Mouse (Mus musculus): ENCODE results near the gene Klhl7. TPM values are rescaled to one million over a fixed set of nuclear protein-coding genes. Genes with fewer than 3 reads are reported as not detected.
A peak's percentile ranks its signal among the peaks of the same experiment; 100 is the strongest.

Gene Klhl7
- total and polyA plus RNA-seq, 3 experiments = 1.9 to 29.9 (median 27.5) TPM

DNA sequence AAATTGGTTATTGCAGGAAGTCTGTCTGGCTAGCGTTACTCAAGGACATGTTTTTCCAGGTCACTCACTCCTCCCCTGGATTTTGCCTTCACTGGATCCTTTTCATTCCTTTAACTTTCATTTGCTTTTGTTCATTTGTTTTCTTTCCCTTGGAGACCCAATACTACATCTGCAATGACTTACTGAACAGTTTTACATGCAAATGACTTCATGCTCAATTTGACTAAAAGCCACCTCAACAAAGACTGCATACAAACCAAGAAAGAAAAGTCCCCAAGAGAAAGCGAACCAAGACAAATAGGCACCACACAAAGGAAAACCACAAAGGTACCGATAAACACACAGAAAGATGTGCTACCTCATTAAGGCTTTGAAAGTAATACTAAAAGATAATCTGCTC, 13.5 kb upstream of the Klhl7 start:
- no peak for ATAC-seq (ENCODE audit: extremely low read depth, insufficient number of reproducible peaks, low FRiP score, poor library complexity, severe bottlenecking)
- DNase-seq (ENCODE audit: low spot score) = no peak
- H3K36me3 ChIP-seq (replicated peaks) = no peaks in the 10 kb centered on the region
- H3K27me3 ChIP-seq (ENCODE audit: insufficient read depth, low read length) = peaks cover 7% of the 10 kb centered on the region
- no peaks in the 10 kb centered on the region for H3K4me1 ChIP-seq (ENCODE audit: insufficient read depth, low read depth, low read length)
- TF ChIP-seq CTCF (IDR thresholded peaks at IDR 0.05; ENCODE audit: low read depth, low read length) (no peak), POLR2AphosphoS5 (IDR thresholded peaks at IDR 0.05; ENCODE audit: insufficient replicate concordance, low read depth, low read length) (no peak), GATA2 (IDR thresholded peaks at IDR 0.05; ENCODE audit: borderline replicate concordance, low read depth, low read length) (no peak), GATA1 (IDR thresholded peaks at IDR 0.05; ENCODE audit: borderline replicate concordance, low read length) (no peak), TAL1 (conservative IDR thresholded peaks at IDR 0.05; ENCODE audit: low read depth, low read length) (no peak)
- H3K4me3 ChIP-seq (ENCODE audit: low read depth, low read length) = no peak overlapping the region
- no peaks in the 10 kb centered on the region for H3K9me3 ChIP-seq (replicated peaks)

DNA sequence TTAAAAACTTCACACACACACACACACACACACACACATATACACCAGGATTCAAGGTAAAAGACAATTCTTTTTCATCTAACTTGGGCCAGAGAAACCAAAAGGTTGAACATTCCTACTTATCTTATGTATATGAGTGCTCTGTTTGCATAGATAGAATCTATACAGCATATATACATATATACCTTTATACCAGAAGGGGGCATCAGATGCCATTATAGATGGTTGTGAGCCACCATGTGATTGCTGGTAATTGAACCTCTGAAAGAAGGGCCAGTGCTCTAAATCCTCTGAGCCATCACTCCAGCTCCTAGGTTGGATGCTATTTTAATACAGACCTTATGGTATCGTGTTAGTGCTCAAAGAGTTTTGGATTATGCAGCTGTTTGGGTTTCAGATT, 12.0 kb upstream of the Klhl7 start:
- DNase-seq (ENCODE audit: low spot score) (no peak), ATAC-seq (ENCODE audit: extremely low read depth, insufficient number of reproducible peaks, low FRiP score, poor library complexity, severe bottlenecking) (no peak)
- Histone ChIP-seq H3K4me3 (ENCODE audit: low read depth, low read length) (no peak overlapping the region), H3K36me3 (replicated peaks) (no peaks in the 10 kb centered on the region), H3K4me1 (ENCODE audit: insufficient read depth, low read depth, low read length) (no peaks in the 10 kb centered on the region), H3K9me3 (replicated peaks) (no peaks in the 10 kb centered on the region), H3K27me3 (ENCODE audit: insufficient read depth, low read length) (peaks cover 10% of the 10 kb centered on the region)
- TF ChIP-seq GATA2 (IDR thresholded peaks at IDR 0.05; ENCODE audit: borderline replicate concordance, low read depth, low read length) (no peak), GATA1 (IDR thresholded peaks at IDR 0.05; ENCODE audit: borderline replicate concordance, low read length) (no peak), TAL1 (conservative IDR thresholded peaks at IDR 0.05; ENCODE audit: low read depth, low read length) (no peak), CTCF (IDR thresholded peaks at IDR 0.05; ENCODE audit: low read depth, low read length) (no peak), POLR2AphosphoS5 (IDR thresholded peaks at IDR 0.05; ENCODE audit: insufficient replicate concordance, low read depth, low read length) (no peak)

DNA sequence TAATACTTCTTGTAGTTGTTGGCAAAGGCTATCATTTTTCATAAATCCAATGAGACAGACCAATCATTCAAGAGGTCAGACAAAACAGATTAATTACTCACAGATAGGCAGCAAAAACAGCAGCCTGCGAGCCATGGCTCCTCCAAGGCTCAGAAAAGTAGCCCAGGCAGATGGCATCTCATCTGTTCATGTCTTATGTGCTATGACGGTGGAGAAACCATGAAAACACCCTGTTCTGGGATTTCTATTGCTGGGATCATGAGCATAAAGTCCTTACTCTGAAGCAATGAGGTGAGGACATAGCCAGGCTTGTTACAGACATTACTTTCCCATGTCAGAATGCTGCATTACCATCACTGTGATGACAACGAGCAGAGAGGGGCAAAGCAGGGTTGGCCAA, 7.9 kb upstream of the Klhl7 start:
- TF ChIP-seq CTCF (IDR thresholded peaks at IDR 0.05; ENCODE audit: low read depth, low read length) (no peak), GATA1 (IDR thresholded peaks at IDR 0.05; ENCODE audit: borderline replicate concordance, low read length) (no peak), TAL1 (conservative IDR thresholded peaks at IDR 0.05; ENCODE audit: low read depth, low read length) (no peak), GATA2 (IDR thresholded peaks at IDR 0.05; ENCODE audit: borderline replicate concordance, low read depth, low read length) (no peak), POLR2AphosphoS5 (IDR thresholded peaks at IDR 0.05; ENCODE audit: insufficient replicate concordance, low read depth, low read length) (no peak)
- no peaks in the 10 kb centered on the region for H3K9me3 ChIP-seq (replicated peaks)
- H3K27me3 ChIP-seq (ENCODE audit: insufficient read depth, low read length) = peaks cover 26% of the 10 kb centered on the region
- no peaks in the 10 kb centered on the region for H3K4me1 ChIP-seq (ENCODE audit: insufficient read depth, low read depth, low read length)
- DNase-seq (ENCODE audit: low spot score) (no peak), ATAC-seq (ENCODE audit: extremely low read depth, insufficient number of reproducible peaks, low FRiP score, poor library complexity, severe bottlenecking) (no peak)
- H3K36me3 ChIP-seq (replicated peaks) = no peaks in the 10 kb centered on the region
- H3K4me3 ChIP-seq (ENCODE audit: low read depth, low read length) = no peak overlapping the region

DNA sequence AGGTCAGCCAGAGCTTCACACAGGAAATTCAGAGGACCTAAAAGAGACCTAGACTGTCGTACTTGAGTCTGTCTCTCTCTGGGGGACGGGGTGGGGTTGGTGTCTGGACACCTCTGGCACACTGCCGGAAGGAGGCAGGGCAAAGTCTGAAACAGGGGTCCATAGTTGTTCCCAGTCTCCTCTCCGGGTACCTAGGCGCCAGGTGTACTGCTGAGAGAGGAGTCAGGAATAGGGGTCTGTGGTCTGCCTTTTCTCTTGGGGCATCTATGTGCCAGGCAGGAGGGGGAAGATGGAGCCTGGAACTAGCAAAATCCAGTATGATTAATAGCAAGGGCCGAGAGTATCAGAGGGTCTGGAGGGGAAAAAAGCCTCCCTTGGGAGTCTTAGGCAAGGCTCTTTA, 5.0 kb upstream of the Klhl7 start:
- Histone ChIP-seq H3K4me1 (ENCODE audit: insufficient read depth, low read depth, low read length) (peaks cover 5% of the 10 kb centered on the region), H3K9me3 (replicated peaks) (no peaks in the 10 kb centered on the region), H3K4me3 (ENCODE audit: low read depth, low read length) (no peak overlapping the region), H3K36me3 (replicated peaks) (no peaks in the 10 kb centered on the region), H3K27me3 (ENCODE audit: insufficient read depth, low read length) (peaks cover 26% of the 10 kb centered on the region)
- no peak for TF ChIP-seq GATA2 (IDR thresholded peaks at IDR 0.05; ENCODE audit: borderline replicate concordance, low read depth, low read length)
- no peak for TF ChIP-seq POLR2AphosphoS5 (IDR thresholded peaks at IDR 0.05; ENCODE audit: insufficient replicate concordance, low read depth, low read length)
- no peak for TF ChIP-seq TAL1 (conservative IDR thresholded peaks at IDR 0.05; ENCODE audit: low read depth, low read length)
- TF ChIP-seq GATA1 (IDR thresholded peaks at IDR 0.05; ENCODE audit: borderline replicate concordance, low read length) = no peak
- TF ChIP-seq CTCF (IDR thresholded peaks at IDR 0.05; ENCODE audit: low read depth, low read length) = no peak
- DNase-seq (ENCODE audit: low spot score) (no peak), ATAC-seq (ENCODE audit: extremely low read depth, insufficient number of reproducible peaks, low FRiP score, poor library complexity, severe bottlenecking) (no peak)

DNA sequence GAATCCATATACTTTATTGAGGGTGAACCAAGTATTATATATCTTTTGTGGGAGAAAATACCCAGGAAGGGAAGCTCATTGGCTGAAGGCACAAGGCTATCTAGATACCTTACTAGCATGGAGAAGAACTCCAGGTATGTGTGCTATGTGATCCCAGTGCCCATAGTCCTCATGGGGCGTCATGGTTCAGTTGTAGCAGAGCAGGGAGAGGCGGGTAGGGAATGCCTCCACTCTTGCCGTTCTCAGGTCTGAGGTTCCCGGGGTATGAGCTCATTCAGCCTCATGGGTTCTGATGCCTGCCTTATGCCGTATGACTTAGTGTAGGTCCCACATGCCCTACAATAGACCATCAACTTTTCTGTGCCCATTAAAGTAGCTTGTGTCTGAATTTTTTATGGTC, 4.5 kb upstream of the Klhl7 start:
- TF ChIP-seq CTCF (IDR thresholded peaks at IDR 0.05; ENCODE audit: low read depth, low read length) = no peak
- TF ChIP-seq POLR2AphosphoS5 (IDR thresholded peaks at IDR 0.05; ENCODE audit: insufficient replicate concordance, low read depth, low read length) = no peak
- TF ChIP-seq GATA2 (IDR thresholded peaks at IDR 0.05; ENCODE audit: borderline replicate concordance, low read depth, low read length) = no peak
- TF ChIP-seq GATA1 (IDR thresholded peaks at IDR 0.05; ENCODE audit: borderline replicate concordance, low read length) = no peak
- TF ChIP-seq TAL1 (conservative IDR thresholded peaks at IDR 0.05; ENCODE audit: low read depth, low read length) = no peak
- Histone ChIP-seq H3K9me3 (replicated peaks) (no peaks in the 10 kb centered on the region), H3K4me1 (ENCODE audit: insufficient read depth, low read depth, low read length) (peaks cover 5% of the 10 kb centered on the region), H3K36me3 (replicated peaks) (no peaks in the 10 kb centered on the region), H3K4me3 (ENCODE audit: low read depth, low read length) (no peak overlapping the region), H3K27me3 (ENCODE audit: insufficient read depth, low read length) (peaks cover 23% of the 10 kb centered on the region)
- ATAC-seq (ENCODE audit: extremely low read depth, insufficient number of reproducible peaks, low FRiP score, poor library complexity, severe bottlenecking) = no peak
- DNase-seq (ENCODE audit: low spot score) = no peak

DNA sequence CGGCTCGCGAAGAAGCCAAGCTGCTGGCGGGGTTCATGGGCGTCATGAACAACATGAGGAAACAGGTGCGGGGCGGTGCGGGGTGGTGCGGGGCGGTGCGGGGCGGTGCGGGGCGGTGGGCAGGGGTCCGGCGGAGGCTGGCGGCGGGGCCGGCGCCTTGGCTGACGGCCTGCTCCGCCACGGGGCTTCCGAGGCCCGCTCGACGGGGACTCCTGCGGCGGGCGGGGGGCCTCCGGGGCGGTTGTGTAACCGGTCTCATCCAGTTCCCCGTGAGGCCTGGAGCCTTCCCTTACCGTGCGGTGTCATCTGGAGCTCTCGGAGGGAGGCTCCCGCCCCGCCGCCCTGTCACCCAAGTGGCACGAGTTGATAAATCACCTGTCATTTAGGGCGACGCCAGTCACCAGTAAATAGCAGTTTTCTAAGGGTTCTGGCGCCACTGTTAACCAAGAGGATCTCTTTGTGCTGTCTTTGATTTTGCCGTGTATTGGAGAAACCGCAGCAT, 456 bp downstream of the Klhl7 start:
- Histone ChIP-seq H3K4me1 (ENCODE audit: insufficient read depth, low read depth, low read length) (peaks cover 15% of the 10 kb centered on the region), H3K4me3 (ENCODE audit: low read depth, low read length) (peak overlapping the region; percentile 80), H3K9me3 (replicated peaks) (no peaks in the 10 kb centered on the region), H3K36me3 (replicated peaks) (peaks cover 7% of the 10 kb centered on the region), H3K27me3 (ENCODE audit: insufficient read depth, low read length) (peaks cover 2% of the 10 kb centered on the region; the same call in 1 of the 2 replicates)
- peak; percentile 63 for DNase-seq (ENCODE audit: low spot score)
- ATAC-seq (ENCODE audit: extremely low read depth, insufficient number of reproducible peaks, low FRiP score, poor library complexity, severe bottlenecking) = peak; percentile 70
- TF ChIP-seq TAL1 (conservative IDR thresholded peaks at IDR 0.05; ENCODE audit: low read depth, low read length) (no peak), GATA2 (IDR thresholded peaks at IDR 0.05; ENCODE audit: borderline replicate concordance, low read depth, low read length) (no peak), CTCF (IDR thresholded peaks at IDR 0.05; ENCODE audit: low read depth, low read length) (no peak), GATA1 (IDR thresholded peaks at IDR 0.05; ENCODE audit: borderline replicate concordance, low read length) (no peak), POLR2AphosphoS5 (IDR thresholded peaks at IDR 0.05; ENCODE audit: insufficient replicate concordance, low read depth, low read length) (no peak)
